Mouse (Mus musculus) hindbrain, embryonic 11.5 days (tissue): Measurements from ENCODE around the gene Slc22a7. TPM values are rescaled to one million over a fixed set of nuclear protein-coding genes. Genes with fewer than 3 reads are reported as not detected.

Experiments used
- ATAC-seq: fragments of 200-750 bp; cut with Nextera tagmentation; 2 replicates; pipeline ENCODE4 v1.8.0; 2017; ENCODE audit warnings: mild to moderate bottlenecking, moderate TSS enrichment, moderate library complexity; ENCODE audit not compliant: low FRiP score
- DNase-seq: peaks from one replicate; pipeline ENCODE4 v3.0.0-alpha.2; 2015; ENCODE audit warnings: low spot score
- H3K27ac ChIP-seq: fragments of 300-500 bp; sonication (generic); 2 replicates; pipeline ENCODE4 v1.5.1; 2014; ENCODE audit warnings: mild to moderate bottlenecking, low read depth, low read length
- H3K27me3 ChIP-seq: fragments of 300-500 bp; sonication (generic); 2 replicates; pipeline ENCODE4 v1.6.1; 2014; ENCODE audit warnings: mild to moderate bottlenecking, low read length, moderate library complexity, mixed read lengths; ENCODE audit not compliant: control insufficient read depth, insufficient read depth
- H3K36me3 ChIP-seq: fragments of 300-500 bp; sonication (generic); 2 replicates; pipeline ENCODE4 v1.6.1; 2014; ENCODE audit warnings: mild to moderate bottlenecking, low read length, moderate library complexity, mixed read lengths; ENCODE audit not compliant: control insufficient read depth, insufficient read depth
- H3K4me1 ChIP-seq: fragments of 300-500 bp; sonication (generic); replicated peaks from 2 replicates; pipeline ENCODE4 v1.6.1; 2014; ENCODE audit warnings: low read length, mixed read lengths; ENCODE audit not compliant: control insufficient read depth, insufficient read depth
- H3K4me2 ChIP-seq: fragments of 300-500 bp; sonication (generic); replicated peaks from 2 replicates; pipeline ENCODE4 v1.6.1; 2014; ENCODE audit warnings: mild to moderate bottlenecking, low read depth, low read length
- H3K4me3 ChIP-seq: fragments of 300-500 bp; sonication (generic); 2 replicates; pipeline ENCODE4 v1.5.1; 2014; ENCODE audit warnings: low read depth, low read length
- H3K9ac ChIP-seq: fragments of 300-500 bp; sonication (generic); 2 replicates; pipeline ENCODE4 v1.6.1; 2014; ENCODE audit warnings: low read depth, low read length
- H3K9me3 ChIP-seq: fragments of 300-500 bp; sonication (generic); 2 replicates; pipeline ENCODE4 v1.6.1; 2016; ENCODE audit warnings: low read length; ENCODE audit not compliant: control insufficient read depth
- WGBS: fragments of 180-500 bp; shearing (Covaris S2); extraction: QIAGEN DNeasy Blood & Tissue Kit; methylation state at CpG from one replicate; pipeline ENCODE4 v1.1.7; 2014; 5-methylcytosine and 5-hydroxymethylcytosine counted together
- polyA plus RNA-seq: library from polyadenylated mRNA; unstranded; fragments of >200 nt; fragmentation: Nextera tagmentation; extraction: Ambion mirVana; gene quantifications from 2 replicates; pipeline ENCODE4 v1.2.1, GENCODE M21; 2014

The Slc22a7 gene
- not detected in 2 replicates for polyA plus RNA-seq

GRCm38 (mm10) chr17:46438298-46438873 is at the start of gene Slc22a7:
Gene Slc22a7 (minus strand): TSS chr17:46438457.
- no peak for DNase-seq

GRCm38 (mm10) chr17:46487431-46487830 is 49.2 kb upstream of the Slc22a7 start, which contains the start of gene Ttbk1:
Gene Ttbk1 (minus strand): TSS chr17:46487675.
- Histone ChIP-seq H3K9ac (peak within 1 kb of the TSS; percentile 83), H3K27me3 (peaks cover 26% of the 10 kb centered on the region), H3K4me1 (peaks cover 8% of the 10 kb centered on the region), H3K9me3 (no peaks in the 10 kb centered on the region), H3K4me2 (peak within 1 kb of the TSS; percentile 80), H3K27ac (no peak within 1 kb of the TSS), H3K4me3 (peak within 1 kb of the TSS; percentile 66), H3K36me3 (no peaks in the 10 kb centered on the region)
- WGBS = 0% methylated on average over 11 of the region's 49 CpGs
- peak; percentile 71 for DNase-seq
- peak; percentile 49 for ATAC-seq

More at GRCm38 (mm10) chr17:46438298-46438873, at the start of gene Slc22a7:
- Histone ChIP-seq H3K9me3 (no peaks in the 10 kb centered on the region), H3K27ac (no peak within 1 kb of the TSS), H3K4me1 (peaks cover 3% of the 10 kb centered on the region; the same call in 1 of the 2 replicates), H3K36me3 (no peaks in the 10 kb centered on the region), H3K27me3 (peaks cover 10% of the 10 kb centered on the region; the same call in 1 of the 2 replicates), H3K9ac (peak within 1 kb of the TSS; percentile 37; the same call in 1 of the 2 replicates), H3K4me2 (no peak within 1 kb of the TSS), H3K4me3 (no peak within 1 kb of the TSS)
- WGBS = 80% methylated on average over 4 of the region's 4 CpGs
- no peak for ATAC-seq

GRCm38 (mm10) chr17:46486995-46487394 is 48.7 kb upstream of the Slc22a7 start:
- Histone ChIP-seq H3K9ac (peak overlapping the region; percentile 83), H3K36me3 (no peaks in the 10 kb centered on the region), H3K4me1 (peaks cover 8% of the 10 kb centered on the region), H3K4me3 (peak overlapping the region; percentile 66), H3K9me3 (no peaks in the 10 kb centered on the region), H3K4me2 (peak overlapping the region; percentile 80), H3K27ac (no peak overlapping the region), H3K27me3 (peaks cover 26% of the 10 kb centered on the region)
- DNase-seq (peak; percentile 42), ATAC-seq (0 out of 2 replicates have a peak, but pooled peaks have one; percentile 30)
- under 1% methylated on average over 21 of the region's 22 CpGs for WGBS

- H3K27ac ChIP-seq = no peak overlapping the region
- H3K4me3 ChIP-seq = peak overlapping the region; percentile 27; the same call in 1 of the 2 replicates
- H3K27me3 ChIP-seq = peaks cover 25% of the 10 kb centered on the region
- no peaks in the 10 kb centered on the region for H3K9me3 ChIP-seq
- ATAC-seq (peak; percentile 31; the same call in 1 of the 2 replicates), DNase-seq (peak; percentile 20)
- 0 out of 2 replicates have a peak overlapping the region, but pooled peaks have one; percentile 20 for H3K9ac ChIP-seq
- peaks cover 8% of the 10 kb centered on the region for H3K4me1 ChIP-seq
- peak overlapping the region; percentile 53 for H3K4me2 ChIP-seq
- WGBS = 11% methylated on average over 6 of the region's 6 CpGs
- no peaks in the 10 kb centered on the region for H3K36me3 ChIP-seq
Measured at GRCm38 (mm10) chr17:46484461-46484875, 46.2 kb upstream of the Slc22a7 start.

GRCm38 (mm10) chr17:46484021-46484431 is 45.8 kb upstream of the Slc22a7 start:
- 1% methylated on average over 13 of the region's 13 CpGs for WGBS
- Histone ChIP-seq H3K36me3 (no peaks in the 10 kb centered on the region), H3K4me1 (peaks cover 8% of the 10 kb centered on the region), H3K27ac (no peak overlapping the region), H3K9ac (peak overlapping the region; percentile 20; the same call in 1 of the 2 replicates), H3K4me2 (peak overlapping the region; percentile 53), H3K9me3 (no peaks in the 10 kb centered on the region), H3K27me3 (peaks cover 24% of the 10 kb centered on the region), H3K4me3 (peak overlapping the region; percentile 27)
- peak; percentile 50 for DNase-seq
- ATAC-seq = 0 out of 2 replicates have a peak, but pooled peaks have one; percentile 18

- ATAC-seq = peak; percentile 37; the same call in 1 of the 2 replicates
- Histone ChIP-seq H3K4me3 (peak overlapping the region; percentile 27), H3K4me1 (peaks cover 8% of the 10 kb centered on the region), H3K27ac (no peak overlapping the region), H3K9me3 (no peaks in the 10 kb centered on the region), H3K4me2 (peak overlapping the region; percentile 53), H3K36me3 (no peaks in the 10 kb centered on the region), H3K27me3 (peaks cover 21% of the 10 kb centered on the region), H3K9ac (peak overlapping the region; percentile 20; the same call in 1 of the 2 replicates)
- 4% methylated on average over 16 of the region's 16 CpGs for WGBS
- DNase-seq = peak; percentile 68
Measured at GRCm38 (mm10) chr17:46483561-46484001, 45.3 kb upstream of the Slc22a7 start.

- WGBS = 82% methylated on average over 15 of the region's 15 CpGs
- Histone ChIP-seq H3K4me2 (no peak overlapping the region), H3K36me3 (0 out of 2 replicates have a peak, but pooled peaks cover 2% of the 10 kb centered on the region), H3K27ac (no peak overlapping the region), H3K4me3 (no peak overlapping the region), H3K4me1 (no peaks in the 10 kb centered on the region), H3K27me3 (no peaks in the 10 kb centered on the region), H3K9ac (no peak overlapping the region), H3K9me3 (no peaks in the 10 kb centered on the region)
- ATAC-seq (no peak), DNase-seq (no peak)
Measured at GRCm38 (mm10) chr17:46477286-46477685, 39.0 kb upstream of the Slc22a7 start.

GRCm38 (mm10) chr17:46476601-46477000 is 38.3 kb upstream of the Slc22a7 start:
- no peak overlapping the region for H3K27ac ChIP-seq
- no peak overlapping the region for H3K9ac ChIP-seq
- 0 out of 2 replicates have a peak, but pooled peaks cover 2% of the 10 kb centered on the region for H3K36me3 ChIP-seq
- no peaks in the 10 kb centered on the region for H3K4me1 ChIP-seq
- H3K4me2 ChIP-seq = no peak overlapping the region
- ATAC-seq (no peak), DNase-seq (no peak)
- WGBS = 86% methylated on average over 8 of the region's 8 CpGs
- no peak overlapping the region for H3K4me3 ChIP-seq
- no peaks in the 10 kb centered on the region for H3K9me3 ChIP-seq
- H3K27me3 ChIP-seq = no peaks in the 10 kb centered on the region
